Mouse (Mus musculus) cerebellum, postnatal 14 days (tissue): ENCODE data around the gene Golga7b.

Experiments
- DNase-seq, 2 experiments: peaks; one replicate each; pipeline ENCODE4 v3.0.0; 2021; ENCODE audit warnings: mixed read lengths in 2 of 2

The Golga7b gene

GRCm38 (mm10) chr19:42305746-42306145, 58.4 kb downstream of the Golga7b start:
- no peak for DNase-seq

GRCm38 (mm10) chr19:42306202-42306601, 58.8 kb downstream of the Golga7b start:
- no peak for DNase-seq

DNA sequence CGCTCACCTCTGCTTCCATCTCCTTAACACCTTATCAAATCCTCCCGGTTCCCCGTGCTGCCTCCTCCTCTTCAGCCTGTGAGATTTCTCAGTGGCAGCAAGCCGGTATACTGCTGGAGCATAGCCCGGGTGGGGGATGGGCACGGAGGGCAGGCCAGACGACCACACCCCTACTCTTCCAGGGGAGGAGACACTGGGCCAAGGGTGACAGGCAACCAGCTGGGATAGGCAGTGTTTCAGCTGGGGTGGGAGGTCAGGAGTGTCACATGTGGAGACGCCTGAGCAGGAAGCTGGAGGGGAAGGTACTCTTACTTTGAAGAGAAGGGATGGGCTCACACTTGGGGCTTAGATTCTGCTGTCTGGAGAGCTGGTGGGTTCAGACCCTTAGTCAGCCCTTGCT, 59.6 kb downstream of the Golga7b start:
- peak in 1 of 2 experiments; percentile 60 for DNase-seq

- DNase-seq, result no peak
Observed at GRCm38 (mm10) chr19:42308931-42309330, 61.6 kb downstream of the Golga7b start.

DNA sequence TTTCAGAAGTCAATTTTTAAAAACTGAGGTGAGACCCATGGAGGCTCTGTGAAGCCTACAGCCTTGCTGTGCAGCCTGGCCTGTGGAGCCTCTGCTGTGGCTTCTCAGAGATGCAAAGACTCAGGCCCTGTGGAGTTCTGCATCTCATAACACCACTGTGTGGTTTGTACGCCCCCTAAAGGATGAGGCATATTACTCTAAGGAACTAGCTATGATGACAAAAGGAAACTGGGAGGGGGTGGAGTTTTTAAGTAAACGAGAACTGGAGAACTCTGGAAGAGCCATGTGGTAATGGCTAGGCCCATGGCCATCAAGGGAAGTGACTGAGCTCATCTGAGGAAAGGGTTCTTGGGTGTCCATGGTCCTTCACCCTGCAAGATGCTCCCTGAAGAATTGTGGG, 64.0 kb downstream of the Golga7b start:
- no peak for DNase-seq

DNA sequence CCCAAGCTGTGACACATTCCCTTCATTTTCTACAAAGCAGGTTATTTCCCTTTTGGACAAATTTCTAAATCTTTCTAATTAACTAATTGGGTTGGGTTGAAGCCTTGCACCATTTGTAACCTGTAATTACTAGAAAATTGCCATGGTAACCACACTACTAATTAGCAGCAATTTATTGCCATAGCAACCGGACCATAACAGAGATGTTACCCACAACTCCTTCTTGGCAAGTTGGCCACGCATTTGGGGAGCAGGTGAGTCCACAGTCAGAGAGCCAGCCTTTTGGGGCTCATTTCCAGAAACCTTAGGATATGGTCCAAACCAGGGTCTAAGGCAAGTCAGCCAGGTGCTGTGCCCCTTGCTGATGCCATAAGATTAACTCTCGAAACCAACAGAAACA, 64.8 kb downstream of the Golga7b start:
- peak; percentile 37 to 44 for DNase-seq

- DNase-seq, result peak; percentile 27 to 50
Observed at GRCm38 (mm10) chr19:42315070-42315679, 67.8 kb downstream of the Golga7b start.

GRCm38 (mm10) chr19:42315914-42316313, 68.5 kb downstream of the Golga7b start:
- peak; percentile 88 to 91 for DNase-seq

DNA sequence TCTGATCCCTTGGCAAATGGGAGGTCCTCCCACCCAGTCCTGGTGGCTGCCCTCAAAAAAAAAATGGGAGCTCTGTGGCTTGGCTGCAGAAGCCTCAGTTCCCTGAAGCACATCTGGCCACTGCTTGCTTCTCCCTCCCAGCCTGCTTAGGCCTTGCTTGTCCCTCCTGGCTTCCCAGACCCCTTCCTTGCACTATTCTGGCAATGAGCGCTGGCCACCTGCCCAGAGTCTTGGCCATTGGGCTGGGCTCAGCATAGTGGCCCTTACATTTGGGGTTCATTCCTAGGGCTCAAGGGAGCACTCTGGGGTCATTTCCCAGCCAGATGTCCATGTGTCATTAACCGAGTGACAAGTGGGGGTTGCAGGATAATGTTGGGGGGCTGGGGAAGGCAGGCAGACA, 69.2 kb downstream of the Golga7b start:
- peak; percentile 80 to 86 for DNase-seq

GRCm38 (mm10) chr19:42316998-42317397, 69.6 kb downstream of the Golga7b start:
- peak; percentile 75 to 81 for DNase-seq

- DNase-seq, result peak; percentile 51 to 59
Observed at GRCm38 (mm10) chr19:42317648-42318425, 70.5 kb downstream of the Golga7b start.
